Mouse (Mus musculus) liver, postnatal 0 days (tissue): Measurements from ENCODE around the gene Slc4a10.

ENCODE experiments used
- CTCF ChIP-seq: sonication (generic); IDR thresholded peaks from 2 replicates; pipeline ENCODE4 v1.5.1; 2016; ENCODE audit warnings: antibody characterized with exemption, low read depth
- EP300 ChIP-seq: IDR thresholded peaks from 2 replicates; pipeline ENCODE4 v1.6.1; 2016; ENCODE audit warnings: antibody characterized with exemption, low read depth, mild to moderate bottlenecking

- TF ChIP-seq CTCF: no peak
- TF ChIP-seq EP300: no peak
These were observed 322.2 kb downstream of the Slc4a10 start for GRCm38 (mm10) chr2:62368349-62369053.
